Mouse (Mus musculus): ENCODE data around the gene Btbd8.

Btbd8 gene

DNA sequence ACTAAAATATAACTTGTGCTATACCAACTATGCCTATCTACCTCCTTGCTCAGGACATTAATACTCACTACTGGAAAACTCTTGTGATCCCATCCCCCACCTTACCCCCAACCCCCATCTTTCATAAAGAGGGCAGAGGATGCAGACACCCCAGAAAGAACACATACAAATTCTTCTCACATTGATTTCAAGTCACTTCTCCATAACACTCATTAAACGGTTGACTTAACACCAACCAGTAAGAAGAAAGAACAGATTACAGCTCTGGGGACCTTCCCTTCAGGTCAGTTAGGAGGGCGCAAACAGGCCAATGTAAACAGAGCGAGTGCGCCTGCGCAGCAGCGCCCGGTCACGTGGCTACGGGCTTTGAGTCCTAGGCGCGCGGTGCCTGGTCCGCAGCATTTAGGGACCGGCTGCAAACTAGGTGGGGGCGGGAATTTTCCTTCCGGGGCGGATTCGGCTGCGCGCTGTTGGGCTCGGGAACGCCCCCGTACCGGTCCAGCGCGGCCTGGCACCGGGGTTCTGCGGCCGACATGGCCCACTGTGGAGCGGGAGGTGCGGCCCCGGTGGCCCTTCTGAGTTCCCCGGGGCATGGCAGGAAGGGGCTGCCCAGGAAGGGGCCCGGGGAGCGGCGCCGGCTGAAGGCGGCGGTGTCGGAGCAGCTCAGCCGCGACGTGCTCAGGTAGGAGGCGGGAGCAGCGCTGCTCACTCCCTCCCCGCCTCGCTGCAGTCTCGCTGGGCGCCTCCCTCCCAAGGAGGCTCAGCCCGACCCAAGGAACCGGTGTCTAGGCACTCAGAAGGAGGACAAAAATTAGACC, at the start of gene Btbd8:
Gene Btbd8, plus strand, starts transcription at position 534 of the 818 bp plus-strand sequence.
- peak; percentile 89 to 96 for DNase-seq (ENCODE audit: low spot score in 2 of 2)

DNA sequence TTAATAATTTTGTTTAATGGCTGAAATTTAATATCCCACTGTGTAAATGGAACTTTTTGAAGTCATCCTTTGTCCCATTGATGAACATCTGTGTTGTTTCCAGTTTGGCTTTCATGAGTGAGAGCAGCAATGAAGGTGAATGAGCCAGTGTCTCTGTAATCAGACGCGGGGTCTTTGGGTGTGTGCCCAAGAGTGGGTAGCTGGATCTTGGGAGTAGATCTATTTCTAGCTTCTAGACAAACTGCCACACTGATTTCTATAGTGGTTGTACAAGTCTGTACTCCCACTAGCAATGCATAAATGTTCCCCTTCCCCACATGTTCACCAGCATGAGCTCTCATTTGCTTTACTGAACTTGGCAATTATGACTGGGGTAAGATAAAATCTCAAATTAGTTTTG, 48.4 kb upstream of the Btbd8 start:
- no peak for DNase-seq (ENCODE audit: low spot score in 2 of 2)

DNA sequence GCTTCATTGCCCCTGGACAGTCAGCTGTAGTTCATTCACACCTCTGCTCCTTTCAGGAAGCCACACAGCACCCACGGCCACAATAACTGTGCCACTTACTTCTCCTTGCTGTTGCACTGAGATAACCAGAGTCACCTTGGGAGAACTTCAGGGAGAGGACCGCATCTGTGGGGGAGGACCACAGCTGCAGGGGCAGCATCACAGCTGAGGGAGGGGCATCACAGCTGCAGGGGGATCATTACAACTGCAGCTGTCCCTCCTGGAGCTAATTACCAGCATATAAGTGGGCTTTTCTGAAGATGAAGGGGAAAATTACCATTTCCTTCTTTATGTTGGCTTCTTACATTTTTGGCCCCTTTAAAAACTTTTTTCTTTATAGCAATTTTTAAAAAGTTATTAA, 43.4 kb upstream of the Btbd8 start:
- no peak for DNase-seq (ENCODE audit: low spot score in 2 of 2)

DNA sequence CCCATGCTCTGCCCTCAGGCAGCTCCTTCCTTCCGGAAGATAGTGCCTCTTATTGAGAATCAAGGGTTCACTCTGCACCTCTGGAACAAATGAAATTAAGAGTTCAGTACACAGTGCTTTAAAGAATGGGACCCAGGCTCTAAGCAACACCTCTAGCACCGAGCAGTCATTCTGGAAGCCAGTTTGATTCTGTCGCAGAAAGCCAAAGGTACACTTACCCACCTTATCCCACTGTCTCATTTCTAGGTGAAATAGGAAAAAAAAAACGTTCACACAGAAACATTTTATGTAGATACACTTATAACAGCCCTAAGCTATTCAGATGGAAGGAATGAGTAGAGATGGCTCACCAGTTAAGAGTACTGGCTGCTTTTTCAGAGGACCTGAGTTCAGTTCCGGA, 35.4 kb upstream of the Btbd8 start, which contains the start of gene Ephx4:
Gene Ephx4, plus strand, starts transcription at position 301 of the 400 bp plus-strand sequence.
- DNase-seq (ENCODE audit: low spot score in 2 of 2) = no peak

DNA sequence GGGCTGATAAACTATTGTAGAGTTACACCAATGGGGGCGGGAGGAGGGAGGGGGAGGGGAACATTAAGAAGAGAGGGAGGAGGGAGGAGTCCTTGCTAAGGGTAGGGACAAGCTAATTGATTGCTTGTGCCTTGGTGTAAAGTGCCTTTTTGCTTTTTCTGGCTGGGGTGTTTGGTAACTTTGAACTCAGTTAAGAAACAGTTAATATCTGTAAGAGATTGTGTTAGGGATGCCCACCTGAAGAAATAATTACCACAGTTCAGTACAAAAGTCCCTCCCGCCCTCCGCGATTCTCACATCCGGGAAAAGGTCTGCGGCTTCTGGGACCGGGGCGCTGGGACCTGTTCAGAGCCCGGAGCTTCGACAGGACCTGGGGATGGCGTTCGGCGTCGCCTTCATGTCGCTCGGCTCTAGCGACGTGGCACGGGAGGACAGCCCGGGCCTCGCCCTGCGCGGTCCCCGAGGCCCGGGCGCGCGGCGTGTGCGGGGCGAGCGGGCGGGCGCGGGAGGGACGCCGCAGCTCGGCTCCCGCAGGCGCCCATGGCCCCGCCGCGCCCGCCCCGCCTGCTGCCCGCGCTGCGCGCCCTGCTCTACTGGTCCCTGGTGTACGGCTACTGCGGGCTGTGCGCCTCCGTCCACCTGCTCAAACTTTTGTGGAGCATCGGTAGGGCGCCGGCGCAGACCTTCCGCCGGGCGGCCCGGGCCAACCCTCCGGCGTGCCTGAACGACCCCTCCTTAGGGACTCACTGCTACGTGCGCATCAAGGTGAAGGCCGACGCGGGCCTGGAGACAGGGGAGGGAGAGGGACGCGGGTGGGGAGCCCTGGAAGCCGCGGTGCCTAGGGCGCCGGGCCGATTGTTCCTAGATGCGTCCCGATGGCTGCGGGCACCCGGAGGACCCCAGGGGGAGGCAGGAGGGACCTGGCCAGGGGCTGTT, 34.5 kb upstream of the Btbd8 start:
- DNase-seq (ENCODE audit: low spot score in 2 of 2) = no peak

DNA sequence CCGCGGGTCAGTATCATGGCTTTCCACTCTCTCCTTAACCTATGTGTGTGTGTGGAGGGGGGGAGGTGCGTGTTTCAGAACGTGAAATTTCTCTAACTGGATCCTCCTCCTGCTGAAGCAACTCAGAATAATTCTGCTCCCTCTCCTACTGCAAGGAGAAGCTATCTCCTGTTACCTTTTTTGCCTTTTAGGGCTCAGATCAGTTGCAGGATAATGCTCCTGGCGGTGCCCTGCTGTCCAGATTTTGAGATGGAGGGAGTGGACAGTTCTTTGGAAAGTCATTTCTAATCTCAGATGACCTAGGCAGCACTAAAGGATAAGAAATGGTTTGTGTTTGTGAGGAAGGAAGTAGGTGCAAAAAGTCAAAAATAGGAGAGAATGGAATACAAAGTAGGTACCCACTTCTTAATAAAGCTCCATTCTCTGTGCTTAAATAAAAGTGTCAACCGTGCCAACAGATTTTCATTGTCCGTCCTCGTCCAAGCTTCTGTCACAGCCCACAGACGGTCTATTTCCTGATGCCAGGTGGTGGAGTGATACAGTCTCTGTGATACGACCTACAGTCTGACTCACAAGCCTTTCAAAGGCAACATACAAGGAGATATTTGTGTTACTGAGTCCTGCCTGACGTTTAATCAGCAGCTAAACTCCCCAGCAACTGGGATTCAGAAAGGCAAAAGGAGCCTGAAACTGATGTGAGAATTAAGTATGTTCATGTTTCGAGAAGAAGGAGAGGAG, 33.7 kb upstream of the Btbd8 start:
- DNase-seq (ENCODE audit: low spot score in 2 of 2) = no peak

DNA sequence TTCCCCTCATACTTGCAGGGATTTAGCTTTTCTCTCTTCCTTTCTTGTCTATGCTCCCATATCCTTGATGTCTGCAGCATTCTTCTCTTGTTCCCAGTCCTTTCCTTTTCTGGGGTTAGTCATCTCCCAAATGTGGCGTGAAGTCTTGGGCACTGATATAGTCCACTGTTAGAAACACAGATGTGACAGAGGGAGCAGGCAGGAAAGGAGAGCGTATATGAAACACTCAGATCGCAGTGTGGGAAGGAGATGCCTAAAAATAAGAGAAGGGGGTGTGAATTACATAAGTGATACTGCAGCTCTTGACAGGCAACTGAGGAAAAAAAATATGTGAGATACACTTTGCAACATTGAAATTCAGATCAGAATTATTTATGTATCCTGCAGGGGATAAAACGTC, 32.4 kb upstream of the Btbd8 start:
- no peak for DNase-seq (ENCODE audit: low spot score in 2 of 2)

DNA sequence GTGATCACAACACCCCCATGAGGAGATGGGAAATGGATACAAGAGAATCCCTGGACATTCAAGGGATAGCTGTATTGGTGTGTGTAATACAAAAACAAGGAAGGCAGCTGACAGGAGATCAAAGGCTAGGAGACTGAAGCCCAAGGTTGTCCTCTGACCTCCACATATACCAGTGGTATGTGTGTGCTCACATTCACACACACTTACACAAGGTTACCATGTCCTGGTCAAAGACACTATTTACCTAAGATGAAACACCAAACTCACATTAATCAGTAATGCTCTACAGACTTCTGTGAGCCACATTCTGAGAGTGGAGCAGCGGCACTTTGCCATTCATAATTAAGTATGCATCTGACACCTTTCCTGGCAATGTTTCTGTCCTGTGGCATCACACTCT, 27.5 kb upstream of the Btbd8 start:
- no peak for DNase-seq (ENCODE audit: low spot score in 2 of 2)

DNA sequence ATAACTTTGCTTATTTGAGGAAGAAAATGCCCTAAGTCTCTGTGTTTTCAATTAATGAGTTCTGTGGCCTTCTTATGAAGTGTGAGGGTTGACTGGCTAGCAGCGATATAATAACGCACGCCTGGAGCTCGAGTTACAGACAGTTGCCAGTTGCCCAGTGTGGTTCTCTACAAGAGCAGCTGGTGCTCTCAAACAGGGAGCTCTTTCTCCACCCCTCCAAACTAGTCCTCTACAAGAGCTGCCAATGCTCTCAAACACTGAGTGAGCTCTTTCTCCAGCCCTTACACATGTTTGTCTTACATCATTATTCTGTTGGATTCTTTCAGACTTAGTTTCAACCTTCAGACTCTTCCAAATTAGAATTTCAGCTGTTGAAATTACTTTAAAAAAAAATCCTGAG, 26.5 kb upstream of the Btbd8 start:
- DNase-seq (ENCODE audit: low spot score in 2 of 2) = no peak

DNA sequence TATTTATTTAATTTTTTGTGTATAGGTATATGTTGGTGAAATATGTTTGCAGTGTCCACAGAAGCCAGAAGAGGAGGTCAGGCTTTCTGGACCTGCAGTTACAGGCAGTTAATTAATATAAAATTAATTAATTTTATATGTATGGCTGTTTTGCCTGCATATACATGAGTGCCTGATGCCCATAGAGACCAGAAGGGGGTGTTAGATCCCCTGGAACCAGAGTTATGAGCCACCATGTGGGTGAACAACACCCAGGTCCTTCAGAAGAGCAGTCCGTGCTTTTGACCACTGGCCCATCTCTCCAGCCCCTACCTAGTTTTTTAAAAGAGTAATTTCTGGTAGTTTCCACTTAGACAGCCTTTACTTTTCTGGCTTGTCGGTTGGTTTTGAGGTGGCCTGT, 25.5 kb upstream of the Btbd8 start:
- no peak for DNase-seq (ENCODE audit: low spot score in 2 of 2)

DNA sequence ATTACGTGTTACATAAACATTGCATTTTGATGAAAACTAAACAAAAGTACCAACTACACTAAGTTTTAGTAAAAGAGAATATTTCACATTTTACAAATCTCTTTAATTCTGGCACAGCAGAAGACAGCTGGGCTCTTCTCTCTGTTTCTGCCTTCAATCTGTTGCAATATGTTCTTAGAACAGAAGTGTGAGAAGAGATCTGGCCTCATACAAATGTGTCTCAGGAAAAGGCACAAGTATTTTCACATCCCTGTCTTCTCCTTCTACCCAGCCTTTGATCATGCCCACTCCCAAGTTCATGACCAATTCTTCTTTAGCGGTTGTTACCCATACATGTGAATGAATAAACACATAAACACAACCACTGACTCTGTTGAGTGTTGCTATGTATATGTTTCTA, 22.7 kb upstream of the Btbd8 start:
- no peak for DNase-seq (ENCODE audit: low spot score in 2 of 2)

DNA sequence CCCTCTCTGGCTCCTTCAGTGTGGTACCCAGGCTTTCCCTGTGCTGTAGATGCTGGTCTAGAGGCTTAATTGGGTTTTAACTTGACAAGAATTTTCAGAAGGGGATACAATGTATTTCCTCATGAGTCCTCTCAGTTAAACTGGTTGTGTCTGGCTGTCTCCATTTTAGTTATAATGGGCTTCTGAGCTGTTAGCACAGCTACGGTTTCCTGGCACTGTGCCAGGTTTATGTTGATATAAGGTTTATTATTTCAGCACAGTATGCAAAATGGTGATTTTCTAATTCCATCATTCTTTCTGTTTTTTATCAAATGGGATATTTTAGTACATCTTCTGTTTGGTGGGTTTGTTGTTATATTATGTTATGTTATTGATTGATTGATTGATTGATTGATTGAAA, 16.1 kb upstream of the Btbd8 start:
- no peak for DNase-seq (ENCODE audit: low spot score in 2 of 2)

DNA sequence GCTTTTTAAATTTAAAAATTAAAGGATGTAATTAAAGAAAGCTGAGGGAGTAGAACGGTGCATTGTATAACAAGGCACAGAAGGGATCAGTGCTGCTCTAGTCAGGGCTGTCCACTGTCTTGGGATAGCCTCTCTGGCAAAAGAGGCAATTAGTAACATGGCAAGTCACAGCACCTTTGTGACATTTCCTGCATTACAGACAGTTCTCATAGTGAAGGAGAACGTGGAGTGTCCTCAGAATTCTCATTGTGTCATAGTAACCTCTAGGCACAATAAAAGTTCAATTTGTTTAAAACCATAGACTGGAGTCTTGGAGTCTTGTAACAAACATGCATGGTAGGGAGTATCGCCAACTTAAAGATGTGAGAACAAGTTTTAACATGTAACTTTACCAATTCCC, 6.5 kb upstream of the Btbd8 start, which contains the start of gene Lpcat2b:
Gene Lpcat2b, plus strand, starts transcription at position 301 of the 400 bp plus-strand sequence.
- no peak for DNase-seq (ENCODE audit: low spot score in 2 of 2)

DNA sequence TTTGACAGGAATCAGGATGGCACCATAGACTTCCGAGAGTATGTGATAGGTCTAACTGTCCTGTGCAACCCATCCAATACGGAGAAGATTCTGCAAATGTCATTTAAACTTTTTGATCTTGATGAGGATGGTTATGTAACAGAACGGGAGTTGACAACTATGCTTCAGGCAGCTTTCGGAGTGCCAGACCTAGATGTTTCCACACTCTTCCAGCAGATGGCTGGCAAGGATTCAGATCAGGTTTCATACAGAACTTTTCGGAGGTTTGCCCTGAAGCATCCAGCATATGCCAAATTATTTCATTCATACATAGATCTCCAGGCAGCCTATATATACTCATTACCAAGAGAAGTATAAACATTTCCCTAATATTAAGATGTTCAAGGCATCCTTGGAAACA, 3.8 kb upstream of the Btbd8 start:
- no peak for DNase-seq (ENCODE audit: low spot score in 2 of 2)

DNA sequence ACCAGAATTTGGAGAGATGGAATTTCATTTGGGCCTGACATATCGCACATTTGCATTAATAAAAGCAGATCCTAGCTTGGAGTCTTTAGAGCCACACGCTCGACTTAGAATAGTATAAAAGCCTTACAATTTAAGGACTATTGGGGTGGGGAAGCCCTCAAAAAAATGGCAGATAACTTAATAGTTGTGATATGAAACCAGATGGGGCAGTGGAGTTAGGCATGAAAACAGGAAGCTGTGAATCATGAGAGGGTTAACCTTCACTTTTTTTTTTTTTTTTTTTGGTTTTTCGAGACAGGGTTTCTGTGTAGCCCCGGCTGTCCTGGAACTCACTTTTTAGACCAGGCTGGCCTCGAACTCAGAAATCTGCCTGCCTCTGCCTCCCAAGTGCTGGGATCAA, 1.6 kb upstream of the Btbd8 start:
- no peak for DNase-seq (ENCODE audit: low spot score in 2 of 2)

DNA sequence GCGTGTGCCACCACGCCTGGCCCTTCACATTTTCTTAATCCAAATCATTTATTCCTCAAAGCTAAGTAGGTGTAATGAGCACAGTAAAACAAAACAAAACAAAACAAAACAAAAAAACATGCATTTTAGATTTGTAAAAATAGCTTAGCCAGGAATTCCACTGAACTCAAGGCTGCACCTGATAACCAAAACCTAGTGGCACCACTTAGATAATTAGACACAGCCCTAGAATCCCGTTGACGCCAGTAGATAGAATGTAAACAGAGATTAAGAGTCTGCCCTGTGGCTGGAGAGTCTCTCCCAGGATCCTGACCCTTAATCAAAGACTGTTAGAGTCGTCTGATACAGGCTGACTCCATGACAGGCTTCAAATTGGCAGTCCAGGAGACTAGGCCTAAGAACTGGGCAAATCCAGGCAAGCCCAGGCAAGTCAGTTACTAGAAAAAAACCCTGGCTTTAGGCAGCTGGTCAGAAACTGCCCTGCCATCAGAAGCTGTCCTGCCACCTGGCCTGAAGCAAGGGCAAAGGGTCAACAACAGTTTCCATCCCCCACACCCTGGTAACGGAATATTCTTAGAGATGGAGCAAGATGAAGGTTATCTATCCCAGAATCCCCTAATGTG, 1.1 kb upstream of the Btbd8 start:
- DNase-seq (ENCODE audit: low spot score in 2 of 2) = peak in 1 of 2 experiments; percentile 3

DNA sequence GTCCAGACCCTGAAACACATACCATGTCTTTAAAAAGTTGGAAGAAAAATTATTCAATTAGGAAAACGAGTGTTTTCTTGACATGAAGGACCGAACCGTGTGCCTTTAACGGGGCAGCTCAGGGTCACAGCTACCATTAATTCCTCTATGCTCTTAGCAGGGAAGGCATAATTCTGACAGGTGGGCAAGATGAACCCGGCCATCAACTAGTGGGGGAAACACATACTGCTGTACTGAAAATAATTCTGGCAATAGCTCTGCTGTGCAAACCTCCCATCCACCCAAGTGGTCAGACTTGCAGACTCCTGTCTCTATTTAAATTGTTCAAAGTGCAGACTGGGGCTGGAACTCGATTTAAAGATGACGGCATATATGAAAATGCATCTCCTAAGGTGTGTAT, 556 bp downstream of the Btbd8 start:
- DNase-seq (ENCODE audit: low spot score in 2 of 2) = peak in 1 of 2 experiments; percentile 7

DNA sequence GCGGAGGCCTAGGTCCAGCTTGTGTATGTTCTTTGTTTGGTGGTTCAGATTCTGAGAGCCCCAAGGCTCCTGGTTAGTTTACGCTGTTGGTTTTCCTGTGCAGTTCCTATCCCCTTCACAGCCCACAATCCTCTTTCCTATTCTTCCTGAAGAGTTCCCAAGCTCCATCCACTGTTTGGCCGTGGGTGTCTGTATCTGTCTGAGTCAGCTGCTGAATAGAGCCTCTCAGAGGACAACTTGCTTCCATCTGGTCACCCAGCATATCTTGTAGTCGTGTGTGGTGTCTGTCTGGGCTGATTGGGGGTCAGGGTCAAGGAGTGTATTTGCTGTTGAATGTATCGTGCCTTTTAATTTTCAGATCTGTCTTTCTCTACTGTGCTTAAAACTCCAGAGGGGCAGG, 4.1 kb downstream of the Btbd8 start:
- no peak for DNase-seq (ENCODE audit: low spot score in 2 of 2)

DNA sequence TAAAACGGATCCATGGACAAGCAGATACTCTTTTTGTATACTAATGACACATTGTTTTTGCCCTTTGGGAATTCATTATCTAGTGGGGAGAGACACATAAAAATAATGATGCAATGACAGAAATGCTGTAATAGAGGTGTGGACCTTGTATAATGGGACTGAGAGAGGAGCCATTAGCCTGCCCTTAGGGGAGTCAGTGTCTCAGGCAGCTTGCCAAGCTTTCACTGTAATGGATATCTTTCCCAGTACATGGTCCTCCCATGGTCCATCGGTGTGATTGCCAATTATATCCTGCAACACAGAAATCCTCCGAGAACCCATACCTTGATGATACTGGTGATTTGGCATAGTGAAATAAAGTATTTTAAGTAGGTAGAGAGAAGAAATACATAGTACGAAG, 6.5 kb downstream of the Btbd8 start:
- DNase-seq (ENCODE audit: low spot score in 2 of 2) = no peak

DNA sequence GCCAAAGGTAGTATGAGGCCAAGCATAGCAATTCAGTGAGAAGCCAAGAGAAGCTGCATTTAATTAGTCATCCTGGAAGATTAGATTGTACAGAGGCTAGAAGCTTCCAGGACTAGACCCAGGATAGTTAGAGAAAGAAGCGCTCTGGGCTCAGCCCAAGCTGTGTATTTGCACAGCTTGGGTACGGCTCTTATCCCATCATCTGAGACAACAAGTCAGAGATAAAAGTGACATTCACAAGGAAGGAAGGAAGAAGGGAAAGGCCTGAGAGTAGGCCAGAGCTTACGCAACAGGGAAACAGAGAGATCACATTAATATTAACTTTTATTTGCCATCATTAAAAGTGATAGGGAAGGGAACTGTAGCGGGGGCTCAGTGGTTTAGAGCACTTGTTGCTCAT, 10.2 kb downstream of the Btbd8 start:
- DNase-seq (ENCODE audit: low spot score in 2 of 2) = no peak

DNA sequence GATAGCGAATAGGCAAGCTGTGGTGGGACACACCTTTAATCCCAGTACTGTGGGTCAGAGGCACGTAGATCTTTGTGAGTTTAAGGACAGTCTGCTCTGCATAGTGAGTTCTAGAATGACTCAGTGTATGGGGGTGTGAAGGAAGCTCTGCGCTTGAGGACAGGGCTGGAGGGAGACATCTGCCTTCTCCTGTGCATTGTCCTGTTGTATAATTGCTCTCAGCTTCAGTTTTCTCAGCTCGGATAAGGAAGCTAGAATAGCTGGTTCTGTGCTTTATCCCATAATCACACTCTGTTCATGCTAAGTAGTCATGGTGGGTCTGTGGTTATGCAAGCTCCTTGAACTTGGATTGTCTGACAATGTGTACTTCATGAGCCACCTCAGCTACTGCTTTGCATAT, 11.0 kb downstream of the Btbd8 start:
- DNase-seq (ENCODE audit: low spot score in 2 of 2) = no peak

DNA sequence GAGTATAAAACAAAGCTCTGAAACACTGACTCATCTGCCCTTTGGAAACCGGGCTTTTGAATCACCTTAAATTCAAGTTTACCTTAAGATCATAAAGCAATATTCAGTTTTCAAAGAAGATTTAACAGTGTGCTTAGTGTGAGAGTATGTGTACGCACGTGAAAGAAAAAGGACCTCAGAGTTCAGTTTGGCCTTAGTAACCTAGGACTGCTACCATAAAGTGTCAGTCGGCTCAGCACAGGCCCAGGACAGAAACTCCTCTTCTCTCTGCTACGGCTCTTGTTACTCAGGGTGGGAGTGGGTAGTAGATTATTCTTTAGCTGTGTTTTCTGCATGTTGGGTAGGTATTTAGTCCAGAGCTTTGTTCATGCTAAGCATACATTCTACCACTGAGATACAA, 11.8 kb downstream of the Btbd8 start:
- no peak for DNase-seq (ENCODE audit: low spot score in 2 of 2)

All from spleen, postnatal 14 days (tissue).